Mouse (Mus musculus) stomach, postnatal 0 days (tissue): Measurements from ENCODE around the gene Cnbp. TPM values are rescaled to one million over a fixed set of nuclear protein-coding genes. Genes with fewer than 3 reads are reported as not detected.
A peak's percentile ranks its signal among the peaks of the same experiment; 100 is the strongest.

Source experiments
- ATAC-seq: fragments of 200-750 bp; cut with Nextera tagmentation; 2 replicates; pipeline ENCODE4 v1.8.0; 2017; ENCODE audit not compliant: low FRiP score, low TSS enrichment
- DNase-seq: peaks from one replicate; pipeline ENCODE4 v3.0.0-alpha.2; 2016; ENCODE audit warnings: low spot score
- H3K27ac ChIP-seq: fragments of 300-500 bp; sonication (generic); replicated peaks from 2 replicates; pipeline ENCODE4 v1.5.1; 2014; ENCODE audit warnings: mild to moderate bottlenecking, control low read depth
- H3K27me3 ChIP-seq: fragments of 300-500 bp; sonication (generic); 2 replicates; pipeline ENCODE4 v1.6.1; 2014; ENCODE audit warnings: low read length; ENCODE audit not compliant: control insufficient read depth, insufficient read depth
- H3K36me3 ChIP-seq: fragments of 300-500 bp; sonication (generic); 2 replicates; pipeline ENCODE4 v1.6.1; 2014; ENCODE audit warnings: low read length, mixed read lengths; ENCODE audit not compliant: control insufficient read depth, insufficient read depth
- H3K4me1 ChIP-seq: fragments of 300-500 bp; sonication (generic); replicated peaks from 2 replicates; pipeline ENCODE4 v1.6.1; 2014; ENCODE audit warnings: antibody characterized with exemption; ENCODE audit not compliant: control insufficient read depth, insufficient read depth
- H3K4me2 ChIP-seq: fragments of 300-500 bp; sonication (generic); replicated peaks from 2 replicates; pipeline ENCODE4 v1.6.1; 2014; ENCODE audit warnings: low read depth, mild to moderate bottlenecking, control low read depth, moderate library complexity
- H3K4me3 ChIP-seq: fragments of 300-500 bp; sonication (generic); 2 replicates; pipeline ENCODE4 v1.5.1; 2014; ENCODE audit warnings: low read depth, low read length, control low read depth
- H3K9ac ChIP-seq: fragments of 300-500 bp; sonication (generic); 2 replicates; pipeline ENCODE4 v1.6.1; 2014; ENCODE audit warnings: mild to moderate bottlenecking, low read length, control low read depth, mixed read lengths
- H3K9me3 ChIP-seq: fragments of 300-500 bp; sonication (generic); 2 replicates; pipeline ENCODE4 v1.6.1; 2016; ENCODE audit warnings: low read length; ENCODE audit not compliant: control insufficient read depth
- CTCF ChIP-seq: IDR thresholded peaks from 2 replicates; pipeline ENCODE4 v1.5.1; 2016; ENCODE audit warnings: antibody characterized with exemption, low read depth, mild to moderate bottlenecking, moderate library complexity
- EP300 ChIP-seq: optimal IDR thresholded peaks from 2 replicates; pipeline ENCODE3; 2016; ENCODE audit warnings: antibody characterized with exemption
- WGBS: fragments of 180-500 bp; shearing (Covaris S2); extraction: QIAGEN DNeasy Blood & Tissue Kit; methylation state at CpG from one replicate; pipeline ENCODE4 v1.1.7; 2014; 5-methylcytosine and 5-hydroxymethylcytosine counted together
- polyA plus RNA-seq: library from polyadenylated mRNA; unstranded; fragments of >200 nt; fragmentation: Nextera tagmentation; extraction: Ambion mirVana; gene quantifications from 2 replicates; pipeline ENCODE4 v1.2.1, GENCODE M21; 2015

Cnbp gene
- polyA plus RNA-seq: 740 and 754 TPM in 2 replicates

- Histone ChIP-seq H3K27ac (peak within 1 kb of the TSS; percentile 98), H3K9ac (peak within 1 kb of the TSS; percentile 100), H3K9me3 (no peaks in the 10 kb centered on the region), H3K27me3 (no peaks in the 10 kb centered on the region), H3K4me3 (peak within 1 kb of the TSS; percentile 100), H3K4me1 (no peaks in the 10 kb centered on the region), H3K4me2 (peak within 1 kb of the TSS; percentile 90), H3K36me3 (no peaks in the 10 kb centered on the region)
- TF ChIP-seq EP300 (no peak), CTCF (no peak)
- ATAC-seq (peak; percentile 99), DNase-seq (peak; percentile 98)
- under 1% methylated on average over 50 of the region's 55 CpGs for WGBS
Observed at GRCm38 (mm10) chr6:87850900-87851614, at the start of gene Cnbp. Cnbp (minus strand) TSS chr6:87851106.

GRCm38 (mm10) chr6:87898028-87898427, 47.1 kb upstream of the Cnbp start:
- peaks cover 58% of the 10 kb centered on the region for H3K36me3 ChIP-seq
- WGBS: 81% methylated on average over 10 of the region's 10 CpGs

GRCm38 (mm10) chr6:87893931-87894330, 43.0 kb upstream of the Cnbp start:
- Histone ChIP-seq H3K4me2 (no peak overlapping the region), H3K9ac (no peak overlapping the region), H3K27ac (no peak overlapping the region), H3K36me3 (peaks cover 56% of the 10 kb centered on the region), H3K9me3 (no peaks in the 10 kb centered on the region), H3K4me1 (no peaks in the 10 kb centered on the region), H3K4me3 (no peak overlapping the region), H3K27me3 (no peaks in the 10 kb centered on the region)
- ATAC-seq: no peak
- no peak for DNase-seq
- TF ChIP-seq EP300 (no peak), CTCF (no peak)
- whole genome bisulfite sequencing: 88% methylated on average over 7 of the region's 7 CpGs

More at GRCm38 (mm10) chr6:87898028-87898427, 47.1 kb upstream of the Cnbp start:
- Histone ChIP-seq H3K27ac (no peak overlapping the region), H3K9me3 (no peaks in the 10 kb centered on the region), H3K4me3 (no peak overlapping the region), H3K9ac (no peak overlapping the region), H3K4me1 (no peaks in the 10 kb centered on the region), H3K4me2 (no peak overlapping the region), H3K27me3 (no peaks in the 10 kb centered on the region)
- ATAC-seq (peak; percentile 78), DNase-seq (peak; percentile 34)
- no peak for TF ChIP-seq EP300
- TF ChIP-seq CTCF: no peak

- DNase-seq (peak; percentile 100), ATAC-seq (peak; percentile 95)
- TF ChIP-seq EP300 (no peak), CTCF (peak; percentile 99)
- Histone ChIP-seq H3K27ac (peak within 1 kb of the TSS; percentile 84), H3K9ac (peak within 1 kb of the TSS; percentile 85), H3K9me3 (no peaks in the 10 kb centered on the region), H3K36me3 (peaks cover 18% of the 10 kb centered on the region), H3K4me1 (no peaks in the 10 kb centered on the region), H3K27me3 (no peaks in the 10 kb centered on the region), H3K4me2 (peak within 1 kb of the TSS; percentile 88), H3K4me3 (peak within 1 kb of the TSS; percentile 79)
- WGBS: 1% methylated on average over 31 of the region's 31 CpGs
Observed at GRCm38 (mm10) chr6:87887594-87888233, 36.8 kb upstream of the Cnbp start, which contains the start of gene Copg1. Copg1 (plus strand) TSS chr6:87887814.

- Histone ChIP-seq H3K4me2 (no peak overlapping the region), H3K36me3 (peaks cover 13% of the 10 kb centered on the region), H3K27ac (no peak overlapping the region), H3K4me3 (no peak overlapping the region), H3K9me3 (no peaks in the 10 kb centered on the region), H3K4me1 (no peaks in the 10 kb centered on the region), H3K9ac (no peak overlapping the region), H3K27me3 (no peaks in the 10 kb centered on the region)
- no peak for TF ChIP-seq EP300
- TF ChIP-seq CTCF: no peak
- WGBS: 32% methylated on average over 1 of the region's 1 CpGs
- no peak for DNase-seq
- no peak for ATAC-seq
Observed at GRCm38 (mm10) chr6:87886721-87887120, 35.8 kb upstream of the Cnbp start.

GRCm38 (mm10) chr6:87882816-87883215, 31.9 kb upstream of the Cnbp start:
- DNase-seq (no peak), ATAC-seq (no peak)
- Histone ChIP-seq H3K4me1 (no peaks in the 10 kb centered on the region), H3K36me3 (no peaks in the 10 kb centered on the region), H3K9ac (no peak overlapping the region), H3K4me3 (no peak overlapping the region), H3K9me3 (no peaks in the 10 kb centered on the region), H3K4me2 (no peak overlapping the region), H3K27me3 (no peaks in the 10 kb centered on the region), H3K27ac (no peak overlapping the region)
- TF ChIP-seq EP300 (no peak), CTCF (no peak)
- 55% methylated on average over 4 of the region's 4 CpGs for WGBS
